Mouse (Mus musculus): Measurements from ENCODE around the gene Arrdc5. TPM values are rescaled to one million over a fixed set of nuclear protein-coding genes. Genes with fewer than 3 reads are reported as not detected.
"Not testable (repeated sequence)": the region's sequence is repeated elsewhere in the genome, so short reads cannot be mapped to it uniquely, and the experiment has no call there.

The Arrdc5 gene
- total RNA-seq, 2 experiments from 2014 or later: not detected

- no peak for DNase-seq (ENCODE audit: low spot score in 2 of 2)
Measured at GRCm38 (mm10) chr17:56278340-56278739, 21.7 kb downstream of the Arrdc5 start.

- DNase-seq (ENCODE audit: low spot score in 2 of 2): no peak
Measured at GRCm38 (mm10) chr17:56277567-56277893, 22.6 kb downstream of the Arrdc5 start.

- DNase-seq (ENCODE audit: low spot score in 2 of 2): peak; percentile 74 to 80
Measured at GRCm38 (mm10) chr17:56276643-56277566, 23.2 kb downstream of the Arrdc5 start, which contains the start of gene Ticam1. Gene Ticam1 (minus strand): TSS chr17:56276786.

GRCm38 (mm10) chr17:56275842-56276480, 24.1 kb downstream of the Arrdc5 start:
- no peak for DNase-seq (ENCODE audit: low spot score in 2 of 2)

GRCm38 (mm10) chr17:56273986-56274385, 26.1 kb downstream of the Arrdc5 start:
- no peak for DNase-seq (ENCODE audit: low spot score in 2 of 2)

- DNase-seq (ENCODE audit: low spot score in 2 of 2): no peak
Measured at GRCm38 (mm10) chr17:56273482-56273881, 26.6 kb downstream of the Arrdc5 start.

- no peak for DNase-seq (ENCODE audit: low spot score in 2 of 2)
Measured at GRCm38 (mm10) chr17:56272644-56273043, 27.4 kb downstream of the Arrdc5 start.

GRCm38 (mm10) chr17:56271609-56272253, 28.4 kb downstream of the Arrdc5 start:
- no peak for DNase-seq (ENCODE audit: low spot score in 2 of 2)

GRCm38 (mm10) chr17:56269741-56270140, 30.3 kb downstream of the Arrdc5 start:
- DNase-seq (ENCODE audit: low spot score in 2 of 2): no peak

GRCm38 (mm10) chr17:56269153-56269630, 30.9 kb downstream of the Arrdc5 start:
- DNase-seq (ENCODE audit: low spot score in 2 of 2): peak; percentile 45 to 67

GRCm38 (mm10) chr17:56266271-56266670, 33.8 kb downstream of the Arrdc5 start:
- peak; percentile 71 to 87 for DNase-seq (ENCODE audit: low spot score in 2 of 2)

GRCm38 (mm10) chr17:56265869-56266268, 34.2 kb downstream of the Arrdc5 start:
- DNase-seq (ENCODE audit: low spot score in 2 of 2): no peak

- DNase-seq (ENCODE audit: low spot score in 2 of 2): no peak
Measured at GRCm38 (mm10) chr17:56265011-56265410, 35.1 kb downstream of the Arrdc5 start.

GRCm38 (mm10) chr17:56264020-56264419, 36.1 kb downstream of the Arrdc5 start:
- peak; percentile 78 to 83 for DNase-seq (ENCODE audit: low spot score in 2 of 2)

- DNase-seq (ENCODE audit: low spot score in 2 of 2): no peak
Measured at GRCm38 (mm10) chr17:56262645-56263094, 37.4 kb downstream of the Arrdc5 start.

GRCm38 (mm10) chr17:56261166-56261565, 38.9 kb downstream of the Arrdc5 start:
- no peak for DNase-seq (ENCODE audit: low spot score in 2 of 2)

GRCm38 (mm10) chr17:56259301-56260037, 40.6 kb downstream of the Arrdc5 start:
- DNase-seq (ENCODE audit: low spot score in 2 of 2): no peak

GRCm38 (mm10) chr17:56258812-56259211, 41.3 kb downstream of the Arrdc5 start:
- not testable (repeated sequence) for DNase-seq (ENCODE audit: low spot score in 2 of 2)

- not testable (repeated sequence) for DNase-seq (ENCODE audit: low spot score in 2 of 2)
Measured at GRCm38 (mm10) chr17:56258269-56258668, 41.8 kb downstream of the Arrdc5 start.

- DNase-seq (ENCODE audit: low spot score in 2 of 2): no peak
Measured at GRCm38 (mm10) chr17:56257181-56257894, 42.7 kb downstream of the Arrdc5 start.

Data from left cerebral cortex, adult 18-20 months (tissue).